Mouse (Mus musculus) CD8-positive naive resting alpha-beta T cell, adult 2 months (primary cell): ENCODE data around the gene Asap3.
A peak's percentile ranks its signal among the peaks of the same experiment; 100 is the strongest.

Experiments
- DNase-seq, 2 experiments: peaks; one replicate each; pipeline ENCODE4 v3.0.0; 2022; ENCODE audit warnings: low read depth in 2 of 2, low spot score in 2 of 2

Asap3 gene

DNA sequence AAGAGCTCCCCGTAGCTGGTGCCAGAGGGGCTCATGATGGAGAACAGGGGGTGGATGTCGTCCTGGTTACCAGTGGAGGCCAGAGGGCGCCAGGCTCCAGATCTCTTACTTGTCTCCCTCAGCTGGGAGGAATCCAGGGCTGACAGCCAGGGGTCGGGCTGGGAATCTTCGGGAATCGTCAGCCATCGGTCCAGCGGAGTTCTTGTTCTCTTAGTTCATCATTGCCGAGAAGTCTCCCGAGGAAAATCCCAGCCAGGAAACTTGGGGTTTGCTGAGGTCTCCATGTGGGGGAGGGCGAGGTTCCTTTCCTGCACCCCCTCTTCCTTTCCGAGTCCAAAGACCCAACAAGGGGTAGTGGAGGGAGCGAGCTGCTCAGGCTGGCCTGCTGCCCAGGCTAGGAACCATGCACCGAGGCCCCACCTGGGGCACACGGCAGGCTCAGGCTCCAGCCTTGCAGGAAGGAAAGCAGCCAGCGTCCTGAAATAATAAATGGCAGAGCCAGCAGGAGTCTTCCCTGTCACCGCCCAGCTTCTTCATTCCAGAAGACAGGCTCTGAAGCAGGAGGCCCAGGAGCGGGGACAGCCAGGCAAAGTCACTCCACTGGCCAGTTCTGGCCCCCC is 12.5 kb downstream of the Asap3 start:
- no peak for DNase-seq

DNA sequence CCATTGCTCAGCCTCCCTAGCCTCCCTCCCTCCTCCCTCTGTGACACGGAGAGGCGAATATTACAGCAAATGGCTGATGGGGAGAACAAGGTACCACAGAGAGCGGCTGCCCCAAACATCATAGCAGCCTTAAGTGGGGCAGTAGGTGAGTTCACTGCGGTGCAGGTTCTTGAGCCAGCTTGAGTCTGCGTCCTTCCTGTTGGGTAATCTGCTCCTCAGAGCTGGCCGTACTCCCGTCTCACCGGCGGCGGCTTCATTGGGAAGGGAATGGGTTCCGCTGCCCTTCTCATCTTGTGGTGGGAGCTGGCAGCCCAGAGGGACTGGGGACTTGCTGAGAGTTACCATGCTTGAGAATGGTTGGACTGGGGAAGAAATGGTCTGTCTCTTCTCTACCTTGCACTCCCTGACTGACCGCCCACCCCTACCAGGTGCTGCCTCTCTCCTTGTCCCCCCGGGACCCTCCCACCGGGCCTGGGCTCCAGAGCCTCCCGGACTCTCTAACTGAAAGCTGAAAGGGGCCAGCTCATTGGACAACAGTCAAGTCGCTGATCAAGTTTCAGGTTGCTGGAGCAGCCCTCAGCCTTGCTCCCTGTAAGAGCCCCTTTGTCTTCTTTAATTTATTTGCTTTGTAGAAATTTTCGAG is 14.1 kb downstream of the Asap3 start:
- DNase-seq = no peak

DNA sequence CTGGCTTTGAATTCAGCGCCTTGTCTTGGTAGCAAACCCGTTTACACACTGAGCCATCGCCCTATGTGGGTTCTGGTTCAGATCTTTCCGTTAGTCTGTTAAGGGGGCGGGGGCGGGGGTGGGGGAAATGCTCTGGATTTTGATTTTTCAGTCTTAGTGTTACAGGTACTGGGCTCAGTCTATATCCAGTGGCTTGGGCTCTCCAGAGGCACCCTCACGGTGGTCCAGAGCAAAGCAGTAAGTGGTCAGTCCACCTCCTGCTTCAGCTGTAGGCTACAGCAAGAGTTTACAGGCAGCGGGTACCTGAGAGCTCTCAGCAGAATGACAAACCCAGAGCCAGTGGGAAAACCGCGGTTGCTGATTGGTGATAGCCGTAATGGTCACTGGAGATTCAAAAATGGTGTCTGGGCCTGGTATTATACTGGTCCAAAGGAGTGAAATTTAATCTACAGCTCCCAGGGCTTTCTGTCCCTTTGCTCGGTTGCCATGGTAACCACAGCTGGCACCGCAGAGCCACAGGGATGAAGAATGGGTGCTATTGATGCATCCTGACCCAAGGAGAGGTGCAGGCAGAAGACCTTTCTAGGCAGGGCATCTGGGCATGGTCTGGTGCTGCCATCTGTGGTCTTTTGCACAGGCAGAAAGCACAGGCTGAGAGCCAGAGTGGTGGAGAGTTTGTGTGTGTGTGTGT is 17.5 kb downstream of the Asap3 start:
- no peak for DNase-seq

DNA sequence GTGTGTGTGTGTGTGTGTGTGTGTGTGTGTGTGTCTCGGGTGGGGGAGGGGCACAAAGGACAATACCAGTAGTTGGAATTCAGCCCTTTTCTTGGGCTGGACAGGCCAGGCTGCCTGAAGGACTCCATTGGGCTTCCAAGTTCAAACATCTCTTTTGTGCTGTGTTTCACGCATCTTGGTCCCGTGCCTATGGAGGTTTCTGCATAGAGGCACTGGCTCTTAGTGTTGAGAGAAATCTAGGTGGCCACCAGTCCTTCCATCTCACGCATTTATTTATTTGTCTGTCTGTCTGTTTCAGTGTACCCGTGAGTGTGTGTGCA is 18.0 kb downstream of the Asap3 start:
- DNase-seq = no peak

DNA sequence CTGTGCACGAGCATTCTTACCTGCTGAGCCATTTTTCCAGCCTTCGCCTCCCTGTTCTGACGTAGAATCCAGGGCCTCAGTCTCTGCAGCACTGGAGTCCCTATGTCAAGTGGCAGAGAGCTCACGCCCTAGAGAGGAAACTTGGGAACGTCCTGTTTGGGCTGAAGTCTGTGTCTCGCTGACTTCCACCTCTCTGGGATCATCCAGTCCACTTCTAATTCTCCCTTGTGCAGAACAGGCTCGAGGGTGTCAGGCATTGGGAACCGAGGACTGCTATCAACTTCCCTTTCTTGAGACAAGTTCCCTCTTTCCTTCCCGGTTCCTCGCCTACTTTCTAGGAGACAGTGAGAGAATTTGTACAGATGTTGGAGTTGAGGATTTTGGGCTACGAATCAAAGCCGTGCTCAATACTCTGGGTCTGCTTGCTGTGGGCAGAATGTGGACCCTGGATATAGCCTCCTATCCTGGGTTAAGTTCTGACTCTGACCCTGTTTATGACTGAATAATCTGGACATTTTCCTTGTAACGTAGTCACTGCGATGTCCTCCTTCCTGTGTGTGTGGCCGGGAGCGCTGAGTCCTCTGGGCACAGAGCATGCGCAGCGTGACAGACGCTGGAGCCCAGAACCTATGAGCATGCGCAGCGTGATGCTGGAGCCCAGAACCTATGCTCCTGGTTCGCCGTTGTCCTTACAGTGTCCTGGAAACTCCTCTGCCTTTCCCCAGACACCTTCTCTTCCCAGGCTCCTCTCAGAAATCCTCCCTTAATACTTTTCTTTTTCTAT is 18.7 kb downstream of the Asap3 start:
- DNase-seq = no peak

DNA sequence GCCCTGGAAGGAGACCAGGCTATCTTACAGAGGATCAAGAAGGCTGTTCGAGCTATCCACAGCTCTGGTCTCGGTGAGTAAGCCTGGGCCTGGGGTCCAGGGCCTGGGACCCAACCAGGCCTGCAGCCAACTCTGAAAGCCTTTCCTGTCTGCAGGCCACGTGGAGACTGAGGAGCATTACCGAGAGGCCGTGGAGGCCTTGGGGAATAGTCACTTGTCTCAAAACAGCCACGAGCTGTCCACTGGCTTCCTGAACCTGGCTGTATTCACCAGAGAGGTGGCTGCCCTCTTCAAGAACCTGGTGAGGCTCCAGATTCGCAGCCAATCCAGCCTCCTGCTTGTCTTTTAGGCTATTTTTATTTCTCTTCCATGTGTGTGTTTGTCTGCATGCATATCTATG is 21.2 kb downstream of the Asap3 start:
- DNase-seq = no peak

DNA sequence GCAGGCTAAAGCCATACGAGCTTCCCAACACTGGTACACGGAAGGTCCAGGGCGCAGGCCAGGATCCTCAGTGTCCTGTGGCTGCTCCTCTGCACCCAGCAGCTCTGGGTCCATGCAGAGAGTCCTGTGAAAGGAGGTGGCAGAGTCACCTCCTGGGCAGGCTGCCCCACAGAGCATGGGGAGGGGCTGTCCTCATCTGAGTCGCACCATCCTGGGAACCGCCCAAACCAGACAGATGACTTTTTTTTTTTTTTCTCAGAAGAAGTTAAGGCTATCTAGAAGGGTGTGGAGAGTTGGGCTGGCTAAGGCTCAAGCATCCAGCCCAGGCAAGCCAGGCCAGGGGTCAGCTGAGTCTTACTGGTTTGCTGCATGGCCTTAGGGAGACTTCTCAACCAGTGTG is 22.5 kb downstream of the Asap3 start:
- no peak for DNase-seq

DNA sequence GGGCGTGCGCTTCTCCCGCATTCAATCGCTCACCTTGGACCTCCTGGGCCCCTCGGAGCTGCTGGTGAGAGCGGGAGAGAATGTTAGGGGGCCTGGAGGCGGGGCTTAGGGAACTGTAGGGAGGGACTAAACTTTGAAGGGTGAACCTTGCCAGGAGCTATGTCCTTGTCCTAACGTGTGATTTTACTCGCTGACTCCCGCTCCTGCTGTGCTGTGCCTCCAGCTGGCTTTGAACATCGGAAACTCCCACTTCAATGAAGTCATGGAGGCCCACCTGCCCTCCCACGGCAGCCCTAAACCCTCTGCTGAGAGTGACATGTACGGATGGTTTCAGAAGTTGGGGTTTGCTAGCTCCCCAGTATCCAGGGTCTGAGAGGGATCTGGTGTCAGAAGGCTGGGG is 32.5 kb downstream of the Asap3 start:
- DNase-seq = no peak

DNA sequence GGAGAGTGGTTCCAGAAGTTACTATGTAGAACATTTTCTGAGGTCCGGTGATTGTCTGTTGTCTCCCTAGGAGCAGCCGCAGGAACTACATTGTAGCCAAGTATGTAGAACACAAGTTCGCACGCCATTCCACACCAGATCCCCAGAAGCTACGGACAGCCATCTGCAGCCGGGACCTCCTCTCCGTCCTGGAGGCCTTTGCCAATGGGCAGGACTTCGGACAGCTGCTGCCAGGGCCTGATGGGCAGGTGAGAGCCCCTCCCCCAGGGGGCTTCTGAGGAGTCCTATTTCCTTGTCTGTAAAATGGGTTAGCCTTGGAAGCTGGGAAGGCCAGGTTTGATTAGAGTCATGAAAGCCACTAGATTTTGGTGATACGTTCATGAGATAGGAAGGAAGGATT is 32.9 kb downstream of the Asap3 start:
- no peak for DNase-seq

DNA sequence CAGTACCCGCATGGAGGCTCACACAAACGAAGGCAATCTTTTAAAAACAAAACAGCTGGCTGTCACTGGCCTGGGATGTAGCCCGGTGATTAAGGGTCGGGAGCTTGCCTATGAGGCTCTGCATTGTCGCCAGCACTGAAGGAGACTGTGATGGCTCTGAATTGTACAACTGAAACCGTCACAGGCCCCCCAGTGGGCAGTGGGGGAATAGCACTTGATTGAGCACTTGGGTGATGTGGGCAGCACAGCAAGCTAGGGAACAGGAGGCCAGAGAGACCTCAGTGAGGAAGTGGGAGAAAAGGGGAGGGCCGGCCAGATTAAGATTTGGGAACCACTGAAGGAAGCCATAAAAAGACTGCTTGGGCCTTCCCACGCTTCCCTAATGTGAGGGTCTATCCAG is 33.5 kb downstream of the Asap3 start:
- peak; percentile 75 to 82 for DNase-seq

DNA sequence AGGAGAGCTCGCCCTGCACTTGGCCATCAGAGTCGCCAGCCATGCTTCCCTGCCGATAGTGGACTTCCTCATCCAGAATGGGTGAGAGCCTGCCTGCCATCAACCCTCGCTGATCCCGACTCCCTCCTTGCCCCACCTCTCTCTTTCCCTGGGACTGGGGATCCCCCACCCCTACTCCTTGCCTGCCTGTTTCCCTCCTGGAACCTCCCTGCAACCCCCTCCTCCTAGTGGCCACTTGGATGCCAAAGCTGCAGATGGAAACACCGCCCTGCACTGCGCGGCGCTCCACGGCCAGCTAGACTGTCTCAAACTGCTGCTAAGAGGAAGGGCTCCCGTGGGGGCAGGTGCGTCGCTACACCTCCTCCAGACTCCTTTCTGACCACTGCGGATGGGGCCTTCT is 34.0 kb downstream of the Asap3 start:
- DNase-seq = no peak

DNA sequence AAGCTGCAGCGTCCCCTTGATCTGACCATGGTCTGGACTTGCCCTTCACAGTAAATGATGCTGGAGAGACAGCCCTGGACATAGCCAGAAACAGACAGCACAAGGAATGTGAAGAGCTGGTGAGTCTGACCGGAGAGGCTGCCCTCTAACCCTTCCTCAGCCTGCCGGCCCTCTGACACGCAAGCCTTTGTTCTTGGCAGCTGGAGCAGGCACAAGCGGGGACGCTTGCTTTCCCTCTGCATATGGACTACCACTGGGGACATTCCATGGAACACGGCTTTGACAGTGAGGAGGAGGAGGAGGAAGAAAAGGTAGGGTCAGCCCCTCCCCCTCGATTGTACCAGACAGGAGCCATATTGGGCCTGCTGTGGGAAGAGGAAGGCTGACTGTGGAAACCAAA is 34.8 kb downstream of the Asap3 start:
- DNase-seq = no peak

DNA sequence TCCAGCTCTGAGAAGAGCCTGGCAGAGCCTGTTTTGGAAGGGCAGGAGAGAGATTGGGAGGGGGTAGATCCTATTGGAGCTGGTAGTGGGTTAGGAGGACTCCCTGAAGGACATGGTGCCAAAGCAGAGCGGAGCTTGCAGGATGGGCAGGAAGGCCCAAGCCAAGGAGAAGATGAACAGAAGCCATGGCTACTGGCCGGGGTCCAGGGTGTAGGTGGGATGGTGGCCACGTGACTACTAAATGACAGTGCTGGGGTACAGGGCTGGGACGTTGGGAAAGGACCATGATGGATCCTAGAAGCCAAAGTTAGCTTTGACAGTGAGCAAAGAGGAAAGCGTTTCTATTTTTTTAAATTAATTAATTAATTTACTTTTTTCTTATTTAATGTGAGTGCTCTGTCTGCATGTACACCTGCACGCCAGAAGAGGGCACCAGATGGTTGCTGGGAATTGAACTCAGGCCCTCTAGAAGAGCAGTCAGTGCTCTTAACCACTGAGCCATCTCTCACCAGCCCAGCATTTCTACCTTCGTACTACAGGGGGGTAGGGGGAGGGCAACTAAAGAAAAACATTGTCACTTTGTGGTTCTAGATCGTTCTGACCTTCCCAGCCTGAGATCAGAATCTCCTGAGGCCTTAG is 36.0 kb downstream of the Asap3 start:
- DNase-seq = no peak

DNA sequence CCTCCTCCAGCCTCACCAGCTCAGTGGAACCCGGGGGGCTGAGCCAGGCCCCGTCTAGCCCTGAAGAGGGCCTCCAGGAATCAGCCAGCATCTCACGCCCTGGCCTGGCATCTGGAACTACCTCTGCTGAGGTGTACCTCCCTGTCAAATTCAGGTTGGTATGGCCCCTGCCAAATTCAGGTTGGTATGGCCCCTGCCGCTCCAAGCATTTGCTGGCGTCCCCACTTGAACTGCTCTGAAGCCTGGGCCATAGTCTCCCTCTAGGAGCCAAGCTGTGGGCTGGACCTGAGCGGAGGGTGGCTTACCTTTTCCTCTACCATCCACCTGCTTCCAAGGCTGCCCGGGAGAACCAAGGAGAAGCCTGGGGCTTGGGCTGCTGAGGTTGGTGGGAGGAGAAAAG is 36.6 kb downstream of the Asap3 start:
- DNase-seq = no peak

DNA sequence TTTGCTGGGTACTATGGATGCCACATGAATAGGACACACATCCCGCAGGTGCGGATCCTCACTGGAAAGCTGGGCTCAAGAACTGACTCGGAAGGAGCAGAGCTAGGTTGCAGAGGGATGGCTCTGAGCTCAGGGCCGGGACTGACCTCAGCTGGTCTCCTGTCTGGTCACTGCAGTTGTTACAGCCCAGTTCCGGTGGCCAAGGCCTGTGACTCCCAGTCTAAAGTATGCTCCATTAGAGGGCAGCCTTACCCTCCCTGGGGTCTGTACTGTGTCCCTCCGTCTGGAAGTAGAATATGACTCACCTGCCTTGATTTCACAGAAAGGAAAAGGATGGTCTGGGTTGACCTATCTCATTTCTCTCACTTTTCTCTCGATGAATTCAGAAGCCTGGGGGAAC is 38.0 kb downstream of the Asap3 start:
- DNase-seq = no peak

DNA sequence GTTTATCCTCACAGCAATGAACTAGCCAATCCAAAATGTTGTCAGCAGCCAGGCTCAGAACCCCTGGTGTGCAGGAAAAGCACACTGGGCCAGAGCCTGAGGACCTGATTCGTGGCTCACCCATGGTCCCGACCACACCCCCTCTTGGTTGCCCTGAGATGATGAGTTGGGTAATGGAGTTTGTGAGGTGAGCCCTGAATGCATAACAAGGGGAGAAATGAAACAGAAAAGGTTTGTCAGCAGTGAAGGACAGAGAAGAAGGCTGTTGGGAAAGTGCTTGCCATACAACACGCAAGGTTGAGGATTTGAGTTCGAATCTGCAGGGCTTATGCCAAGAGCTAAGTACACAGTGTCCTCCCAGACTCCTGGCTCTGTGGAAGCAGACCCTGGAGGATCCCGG is 39.5 kb downstream of the Asap3 start:
- no peak for DNase-seq

DNA sequence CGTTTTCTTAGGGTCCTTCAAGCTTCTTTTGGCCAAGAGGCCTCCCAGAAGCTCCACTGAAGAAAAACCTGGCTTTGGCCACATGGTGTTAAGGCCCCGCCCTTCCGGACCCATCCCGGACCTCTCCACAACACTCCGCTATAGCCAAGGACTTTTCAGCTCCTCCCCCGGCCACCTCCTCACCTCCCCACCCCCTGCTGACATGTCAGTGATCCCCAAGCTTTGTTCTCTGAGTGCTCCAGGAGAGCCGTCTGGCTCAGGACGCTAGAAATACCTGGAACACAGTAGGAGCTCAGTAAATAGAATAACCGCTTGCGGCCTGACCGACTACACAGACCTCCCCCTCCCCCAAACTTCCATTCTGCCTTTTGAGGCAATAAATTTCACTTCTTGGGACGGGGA is 40.4 kb downstream of the Asap3 start:
- no peak for DNase-seq

DNA sequence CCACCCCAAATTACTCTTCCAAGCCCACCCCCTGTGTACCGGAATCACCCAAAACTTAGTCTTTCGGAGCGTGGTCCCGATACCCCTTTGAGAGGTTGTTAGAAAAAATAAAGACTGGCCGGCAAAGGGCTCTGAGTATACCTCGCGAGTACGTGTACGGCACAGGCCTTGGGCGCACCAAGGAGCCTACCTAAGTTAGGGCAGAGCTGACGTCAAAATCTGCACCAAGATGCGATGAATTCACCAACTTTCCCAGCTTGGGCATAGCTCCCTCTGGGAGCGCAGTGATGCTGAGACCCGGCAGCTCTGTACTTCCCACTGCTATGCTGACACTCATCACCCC is 41.2 kb downstream of the Asap3 start:
- no peak for DNase-seq

DNA sequence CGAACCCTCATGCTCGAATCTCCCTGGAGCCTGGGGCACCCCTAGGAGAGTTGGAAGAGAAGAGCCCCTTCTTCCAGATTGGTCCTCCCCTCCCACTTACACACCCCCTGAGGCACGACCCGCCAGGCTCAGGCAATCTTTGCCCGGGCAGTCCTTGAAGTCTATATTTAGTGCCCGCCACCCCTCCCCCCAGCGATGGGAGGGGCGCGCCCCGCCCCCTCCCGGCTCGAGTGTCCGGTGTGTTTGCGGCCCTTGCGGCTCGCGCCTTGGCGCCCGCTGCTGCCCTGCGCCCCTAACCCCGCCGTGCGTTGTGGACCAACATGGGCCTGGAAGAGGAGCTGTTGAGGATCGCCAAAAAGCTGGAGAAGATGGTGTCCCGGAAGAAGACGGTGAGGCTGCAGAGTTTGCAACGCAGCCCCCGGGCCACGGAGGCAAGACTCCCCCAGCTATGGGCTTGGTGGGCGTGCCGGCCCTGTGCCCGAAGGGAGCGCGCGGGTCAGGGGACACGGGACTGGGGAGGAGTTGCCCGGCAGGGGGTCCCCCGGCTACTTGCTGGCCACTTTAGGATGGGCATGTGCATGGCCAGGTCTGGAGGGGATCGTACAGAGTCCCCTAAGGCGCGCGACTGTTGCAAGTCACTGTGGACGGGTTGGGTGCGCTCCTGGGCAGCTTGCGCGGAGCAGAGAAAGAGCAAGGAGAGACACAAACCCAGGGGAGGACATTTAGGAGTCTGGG is 41.7 kb downstream of the Asap3 start, which contains the start of gene Tcea3:
Gene Tcea3, plus strand, starts transcription at position 1 of the 735 bp plus-strand sequence.
- DNase-seq = no peak

DNA sequence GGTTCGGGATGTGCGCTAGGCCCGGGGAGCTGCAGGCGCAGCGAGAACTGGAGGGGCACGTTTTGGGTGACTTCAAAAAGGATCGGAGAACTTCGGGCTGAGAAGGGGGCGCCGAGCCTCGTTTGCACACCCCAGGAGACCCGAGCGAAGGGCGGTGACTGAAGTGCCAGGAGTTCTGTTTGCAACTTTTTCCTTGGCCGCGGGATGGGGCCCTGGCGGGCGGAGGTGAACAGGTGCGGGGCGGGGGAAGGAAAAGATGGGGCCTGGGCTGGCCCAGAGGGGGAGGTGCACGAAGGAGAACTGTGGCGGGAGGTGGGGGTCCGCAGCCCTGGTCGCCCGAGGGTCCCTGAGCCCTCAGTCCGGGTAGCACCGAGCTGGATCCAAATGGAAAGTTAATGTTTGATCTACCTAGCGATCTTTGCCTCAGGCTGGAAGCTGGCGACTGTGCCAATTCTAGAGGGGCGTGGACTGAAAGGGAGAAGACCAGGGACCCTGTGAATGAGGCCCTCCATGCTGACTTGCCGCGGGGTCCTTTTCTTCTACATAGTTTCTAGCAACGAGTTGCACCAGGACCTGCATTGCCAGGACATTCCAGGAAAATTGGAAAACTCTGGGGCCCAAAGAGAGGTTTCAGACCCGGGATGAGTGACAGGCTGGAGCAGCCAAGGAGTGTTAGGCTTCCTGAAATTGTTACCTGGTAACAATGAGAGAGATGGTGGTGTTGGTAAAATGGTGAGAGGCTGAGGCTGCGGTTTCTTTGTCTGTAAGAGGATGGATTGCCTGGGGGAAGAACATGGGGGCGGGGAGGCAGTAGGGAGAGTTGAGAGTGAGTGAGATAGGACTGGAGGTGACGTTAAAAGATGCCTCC is 42.5 kb downstream of the Asap3 start:
- no peak for DNase-seq
